Mouse (Mus musculus) cerebellum, adult 2 months (tissue): ENCODE results near the gene Plekhg3. TPM values are rescaled to one million over a fixed set of nuclear protein-coding genes. Genes with fewer than 3 reads are reported as not detected.
A peak's percentile ranks its signal among the peaks of the same experiment; 100 is the strongest.

Source experiments
- DNase-seq, 2 experiments: peaks; one replicate each; pipeline ENCODE4 v3.0.0; 2021
- H3K27ac ChIP-seq: fragments of 200-500 bp; 2 replicates; pipeline ENCODE4 v1.5.1; 2012; ENCODE audit warnings: low read length, control low read depth, inconsistent platforms; ENCODE audit not compliant: insufficient read depth
- H3K27me3 ChIP-seq: fragments of 200-500 bp; 2 replicates; pipeline ENCODE4 v1.6.1; 2012; ENCODE audit warnings: inconsistent platforms, mild to moderate bottlenecking, low read length, moderate library complexity; ENCODE audit not compliant: control insufficient read depth, insufficient read depth
- H3K4me1 ChIP-seq: fragments of 200-500 bp; 2 replicates; pipeline ENCODE4 v1.6.1; 2011; ENCODE audit warnings: low read length; ENCODE audit not compliant: control insufficient read depth, insufficient read depth
- H3K4me3 ChIP-seq: fragments of 200-500 bp; replicated peaks from 2 replicates; pipeline ENCODE3; 2011; ENCODE audit warnings: mild to moderate bottlenecking, low read depth, low read length, control low read depth; ENCODE audit not compliant: insufficient read depth
- CTCF ChIP-seq: fragments of 200-500 bp; IDR thresholded peaks from 2 replicates; pipeline ENCODE4 v1.5.1; 2011; ENCODE audit warnings: low read depth, mild to moderate bottlenecking, control low read depth, low read length, moderate library complexity, borderline replicate concordance; ENCODE audit not compliant: insufficient read depth
- POLR2A ChIP-seq: fragments of 200-500 bp; IDR thresholded peaks from 2 replicates; pipeline ENCODE4 v1.6.1; 2011; ENCODE audit warnings: low read length, control low read depth, borderline replicate concordance; ENCODE audit not compliant: insufficient read depth
- WGBS: fragments of 180-500 bp; shearing (Covaris S2); methylation state at CpG from one replicate; pipeline ENCODE4 v1.1.7; 2018; 5-methylcytosine and 5-hydroxymethylcytosine counted together
- polyA plus RNA-seq: library from polyadenylated mRNA; depleted of rRNA; stranded (reverse); fragments of >200 nt; gene quantifications from 2 replicates; pipeline ENCODE4 v1.2.3, GENCODE M21; 2012

Gene Plekhg3
- polyA plus RNA-seq, 1 experiment = 34.4 TPM

- no peak for TF ChIP-seq CTCF
- TF ChIP-seq POLR2A = no peak
- 0 out of 2 replicates have a peak, but pooled peaks cover 3% of the 10 kb centered on the region for H3K4me1 ChIP-seq
- H3K27ac ChIP-seq = no peak overlapping the region
- no peaks in the 10 kb centered on the region for H3K27me3 ChIP-seq
- WGBS = 62% methylated on average over 19 of the region's 19 CpGs
- no peak for DNase-seq
- H3K4me3 ChIP-seq = peak overlapping the region; percentile 78
Measured at GRCm38 (mm10) chr12:76531986-76532925, 1.6 kb downstream of the Plekhg3 start.

GRCm38 (mm10) chr12:76532926-76533376 lies 2.3 kb downstream of the Plekhg3 start:
- WGBS = under 1% methylated on average over 31 of the region's 31 CpGs
- H3K4me3 ChIP-seq = peak overlapping the region; percentile 78
- TF ChIP-seq CTCF (no peak), POLR2A (no peak)
- H3K27ac ChIP-seq = peak overlapping the region; percentile 41
- DNase-seq = no peak
- 0 out of 2 replicates have a peak, but pooled peaks cover 3% of the 10 kb centered on the region for H3K4me1 ChIP-seq
- no peaks in the 10 kb centered on the region for H3K27me3 ChIP-seq

DNA sequence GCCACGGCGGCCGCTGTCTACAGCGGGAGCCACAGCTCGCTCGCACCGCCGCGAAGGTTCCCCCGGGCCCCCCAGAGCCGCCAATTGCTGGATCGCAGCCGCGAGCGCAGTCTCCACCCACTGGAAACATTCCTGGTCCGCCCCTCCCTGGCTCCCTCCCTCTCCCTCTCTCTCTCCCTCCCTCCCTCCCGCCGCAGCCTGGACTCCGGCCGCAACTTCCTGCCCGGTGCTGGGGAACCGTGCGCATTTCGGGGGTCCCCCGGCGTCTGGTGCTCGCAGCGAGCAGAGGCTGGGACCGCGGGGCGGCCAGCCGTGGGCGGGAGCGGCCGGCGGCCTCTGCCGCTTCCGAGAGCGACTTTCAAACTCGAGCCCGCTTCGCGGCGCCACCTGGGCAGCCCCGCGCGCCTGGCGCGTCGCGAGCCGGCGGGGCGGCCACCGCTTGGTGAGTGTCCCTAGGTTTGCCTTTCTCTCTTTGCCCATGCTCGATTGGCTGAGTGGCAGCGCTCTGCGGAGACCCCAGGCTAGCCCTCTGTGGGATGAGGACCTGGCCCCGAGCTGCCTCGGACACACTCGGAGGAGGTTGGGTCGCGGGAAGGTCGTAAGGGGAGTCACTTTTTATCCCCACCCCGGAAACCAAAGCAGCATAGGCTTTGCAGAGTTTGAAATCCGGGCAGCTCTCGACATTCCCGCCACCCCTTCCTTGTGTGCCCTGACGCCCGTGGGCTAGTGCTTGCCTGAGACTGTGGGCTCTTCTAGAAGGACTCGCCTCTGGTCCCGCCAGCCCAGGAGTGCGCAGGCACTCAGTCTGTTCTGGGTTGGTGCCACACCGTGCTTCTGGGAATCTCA lies 2.9 kb downstream of the Plekhg3 start:
- H3K27me3 ChIP-seq = no peaks in the 10 kb centered on the region
- under 1% methylated on average over 70 of the region's 74 CpGs for WGBS
- 0 out of 2 replicates have a peak, but pooled peaks cover 3% of the 10 kb centered on the region for H3K4me1 ChIP-seq
- DNase-seq = peak; percentile 74 to 79
- peak overlapping the region; percentile 41 for H3K27ac ChIP-seq
- no peak for TF ChIP-seq CTCF
- no peak for TF ChIP-seq POLR2A
- peak overlapping the region; percentile 78 for H3K4me3 ChIP-seq

GRCm38 (mm10) chr12:76534233-76534632 lies 3.5 kb downstream of the Plekhg3 start:
- H3K4me1 ChIP-seq = 0 out of 2 replicates have a peak, but pooled peaks cover 3% of the 10 kb centered on the region
- no peak for DNase-seq
- peak overlapping the region; percentile 3; the same call in 1 of the 2 replicates for H3K27ac ChIP-seq
- WGBS = 12% methylated on average over 11 of the region's 11 CpGs
- peak overlapping the region; percentile 78 for H3K4me3 ChIP-seq
- H3K27me3 ChIP-seq = no peaks in the 10 kb centered on the region
- TF ChIP-seq POLR2A (no peak), CTCF (no peak)

GRCm38 (mm10) chr12:76534641-76535283 lies 4.1 kb downstream of the Plekhg3 start:
- DNase-seq = no peak
- no peak overlapping the region for H3K27ac ChIP-seq
- H3K4me3 ChIP-seq = peak overlapping the region; percentile 78
- H3K27me3 ChIP-seq = no peaks in the 10 kb centered on the region
- TF ChIP-seq POLR2A = no peak
- no peak for TF ChIP-seq CTCF
- 0 out of 2 replicates have a peak, but pooled peaks cover 3% of the 10 kb centered on the region for H3K4me1 ChIP-seq
- WGBS = 40% methylated on average over 9 of the region's 9 CpGs

DNA sequence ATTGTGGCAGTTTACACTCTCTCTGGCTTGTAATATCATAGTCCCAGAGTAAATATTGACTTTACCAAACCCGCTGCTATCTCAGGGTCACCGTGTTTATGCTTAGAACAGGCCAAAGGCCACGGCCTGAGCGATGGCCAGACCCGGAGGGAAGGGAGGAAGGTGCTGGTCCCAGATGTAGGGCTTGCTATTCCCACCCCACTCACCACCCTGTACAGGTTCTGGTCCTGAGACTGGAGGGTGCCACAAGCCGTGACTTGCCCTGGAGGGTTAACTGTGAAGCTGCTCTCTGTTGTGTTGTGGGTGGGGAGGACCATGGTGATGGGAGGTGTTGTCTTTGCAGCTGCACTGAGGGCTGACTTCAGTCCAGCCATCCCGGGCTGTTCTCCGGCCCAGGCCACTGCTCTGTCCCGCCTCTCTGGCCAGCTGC lies 4.8 kb downstream of the Plekhg3 start:
- Histone ChIP-seq H3K4me1 (0 out of 2 replicates have a peak, but pooled peaks cover 3% of the 10 kb centered on the region), H3K4me3 (no peak overlapping the region), H3K27ac (peak overlapping the region; percentile 12; the same call in 1 of the 2 replicates), H3K27me3 (no peaks in the 10 kb centered on the region)
- WGBS = 83% methylated on average over 9 of the region's 9 CpGs
- no peak for TF ChIP-seq CTCF
- no peak for TF ChIP-seq POLR2A
- DNase-seq = no peak
